In the genomic region with DNA sequence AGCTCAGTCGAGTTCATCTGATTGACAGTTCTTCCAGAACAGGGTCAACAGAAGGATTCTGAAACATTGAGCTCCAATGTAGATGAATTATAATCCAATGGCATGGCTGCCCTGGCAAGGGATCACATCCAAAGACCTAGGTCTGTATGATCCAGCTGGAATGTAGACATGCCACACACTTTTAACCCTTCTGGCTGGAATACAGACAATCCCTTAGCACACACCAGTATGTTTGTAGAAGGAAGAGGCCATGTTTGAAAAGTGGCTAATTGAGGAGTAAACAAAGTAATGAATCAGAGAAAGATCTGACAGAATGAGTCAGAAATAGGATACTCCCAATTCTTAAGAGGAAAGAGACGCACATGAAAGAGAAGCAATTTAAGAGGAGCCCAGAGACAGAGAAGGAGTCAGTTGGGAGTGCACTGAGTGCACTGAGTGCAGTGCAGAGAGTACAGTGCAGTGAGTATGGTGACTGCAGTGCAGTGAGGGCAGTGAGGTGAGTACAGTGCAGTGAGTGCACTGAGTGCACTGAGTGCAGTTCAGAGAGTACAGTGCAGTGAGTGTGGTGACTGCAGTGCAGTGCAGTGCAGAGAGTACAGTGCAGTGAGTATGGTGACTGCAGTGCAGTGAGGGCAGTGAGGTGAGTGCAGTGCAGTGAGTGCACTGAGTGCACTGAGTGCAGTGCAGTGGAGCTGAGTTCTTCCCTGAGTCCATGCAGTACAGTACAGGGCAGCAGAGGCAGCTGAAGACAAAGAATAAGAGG, we compare ENCODE assay signal across 17 mouse cellular contexts. TPM values are rescaled to one million over a fixed set of nuclear protein-coding genes. Genes with fewer than 3 reads are reported as not detected.
A peak's percentile ranks its signal among the peaks of the same experiment; 100 is the strongest.
DNase-seq lines count a peak whose midpoint lies in the region; ATAC-seq and TF ChIP-seq lines count a peak whose summit lies in the region.
"Had no signal": no experiment of that assay in that cellular context is flagged by ENCODE, and none has a peak within 500 bp of the region (broad histone marks: within the 10 kb centered on the region; RNA-seq: fewer than 3 reads in every experiment).

No protein-coding gene starts in this region.

- intact Hi-C loops in left cerebral cortex, postnatal 14 days (cut with DNase I): no loop called here

- no peaks in the 10 kb centered on the region for H3K4me1 ChIP-seq in kidney, embryonic 15.5 days
- no peaks in the 10 kb centered on the region for H3K4me1 ChIP-seq in lung, postnatal 0 days (ENCODE audit: insufficient read depth, low read depth, low read length)
- H3K4me1 ChIP-seq in liver, embryonic 15.5 days (replicated peaks): no peaks in the 10 kb centered on the region
- H3K4me1 ChIP-seq in stomach, postnatal 0 days (replicated peaks; ENCODE audit: control insufficient read depth, insufficient read depth): no peaks in the 10 kb centered on the region
- H3K4me1 ChIP-seq: hindbrain, embryonic 13.5 days; midbrain, embryonic 10.5 days had no signal

- H3K9ac ChIP-seq in kidney, embryonic 15.5 days: no peak overlapping the region
- no peak overlapping the region for H3K9ac ChIP-seq in lung, postnatal 0 days (replicated peaks; ENCODE audit: low read depth)
- no peak overlapping the region for H3K9ac ChIP-seq in liver, embryonic 15.5 days
- no peak overlapping the region for H3K9ac ChIP-seq in stomach, postnatal 0 days (ENCODE audit: low read length)
- H3K9ac ChIP-seq: hindbrain, embryonic 13.5 days had no signal

- H3K4me3 ChIP-seq in kidney, embryonic 15.5 days (replicated peaks): no peak overlapping the region
- H3K4me3 ChIP-seq in lung, postnatal 0 days (ENCODE audit: low read depth, low read length): no peak overlapping the region
- no peak overlapping the region for H3K4me3 ChIP-seq in liver, embryonic 15.5 days (replicated peaks)
- no peak overlapping the region for H3K4me3 ChIP-seq in stomach, postnatal 0 days (ENCODE audit: low read depth, low read length)
- H3K4me3 ChIP-seq: hindbrain, embryonic 13.5 days; midbrain, embryonic 10.5 days had no signal

- no peak overlapping the region for H3K27ac ChIP-seq in kidney, embryonic 15.5 days
- no peak overlapping the region for H3K27ac ChIP-seq in lung, postnatal 0 days (ENCODE audit: low read length)
- H3K27ac ChIP-seq in liver, embryonic 15.5 days (replicated peaks): no peak overlapping the region
- peak overlapping the region; percentile 13; the same call in 1 of the 2 replicates for H3K27ac ChIP-seq in stomach, postnatal 0 days (replicated peaks)
- H3K27ac ChIP-seq: hindbrain, embryonic 13.5 days; midbrain, embryonic 10.5 days had no signal

- 38% methylated on average over 2 of the region's 2 CpGs for WGBS in kidney, embryonic 15.5 days
- 33% methylated on average over 2 of the region's 2 CpGs for WGBS in lung, postnatal 0 days
- WGBS in liver, embryonic 15.5 days (ENCODE audit: insufficient replicate concordance): 70% methylated on average over 2 of the region's 2 CpGs
- 29% methylated on average over 2 of the region's 2 CpGs for WGBS in stomach, postnatal 0 days

- no peaks in the 10 kb centered on the region for H3K9me3 ChIP-seq in kidney, embryonic 15.5 days (replicated peaks)
- H3K9me3 ChIP-seq in lung, postnatal 0 days (ENCODE audit: low read length): no peaks in the 10 kb centered on the region
- no peaks in the 10 kb centered on the region for H3K9me3 ChIP-seq in liver, embryonic 15.5 days (replicated peaks)
- no peaks in the 10 kb centered on the region for H3K9me3 ChIP-seq in stomach, postnatal 0 days (ENCODE audit: control insufficient read depth, low read length)
- H3K9me3 ChIP-seq: hindbrain, embryonic 13.5 days; midbrain, embryonic 10.5 days had no signal

- peaks cover 59% of the 10 kb centered on the region for H3K36me3 ChIP-seq in kidney, embryonic 15.5 days
- peaks cover 22% of the 10 kb centered on the region; the same call in 1 of the 2 replicates for H3K36me3 ChIP-seq in lung, postnatal 0 days (ENCODE audit: insufficient read depth, low read length)
- H3K36me3 ChIP-seq in liver, embryonic 15.5 days (replicated peaks): peaks cover 59% of the 10 kb centered on the region
- H3K36me3 ChIP-seq in stomach, postnatal 0 days (ENCODE audit: control insufficient read depth, insufficient read depth, low read length): peaks cover 3% of the 10 kb centered on the region; the same call in 1 of the 2 replicates

- TF ChIP-seq EP300 in lung, postnatal 0 days (IDR thresholded peaks at IDR 0.05): no peak
- no peak for TF ChIP-seq EP300 in stomach, postnatal 0 days (optimal IDR thresholded peaks at IDR 0.05)

- no peak for TF ChIP-seq CTCF in lung, postnatal 0 days (IDR thresholded peaks at IDR 0.05)
- TF ChIP-seq CTCF in stomach, postnatal 0 days (IDR thresholded peaks at IDR 0.05; ENCODE audit: low read depth): no peak

- DNase-seq in kidney, postnatal 4 days: no peak
- no peak for DNase-seq in lung, postnatal 0 days (ENCODE audit: low spot score)
- no peak for DNase-seq in lung, postnatal 36 days
- DNase-seq in stomach, postnatal 0 days (ENCODE audit: low spot score): peak; percentile 19
- no peak for DNase-seq in cerebellum, adult 9-11 months
- no peak for DNase-seq in left cerebral cortex, postnatal 14 days (ENCODE audit: low spot score in 2 of 2)
- DNase-seq: cerebellum, postnatal 14 days; heart, adult 11 months; kidney, adult 11 months; layer of hippocampus, postnatal 36 days; left cerebral cortex, postnatal 4 days; lung, adult 18-20 months; thymus, postnatal 4 days had no signal

- ATAC-seq in kidney, embryonic 15.5 days (replicated peaks; ENCODE audit: low FRiP score): 0 out of 2 replicates have a peak, but pooled peaks have one; percentile 43
- peak; percentile 71 for ATAC-seq in lung, postnatal 0 days
- peak; percentile 47 for ATAC-seq in liver, embryonic 15.5 days (ENCODE audit: insufficient read depth)
- peak; percentile 97 for ATAC-seq in stomach, postnatal 0 days (ENCODE audit: low FRiP score, low TSS enrichment)

- no peak overlapping the region for H3K4me2 ChIP-seq in kidney, embryonic 15.5 days
- H3K4me2 ChIP-seq in lung, postnatal 0 days (replicated peaks; ENCODE audit: low read depth, low read length): no peak overlapping the region
- H3K4me2 ChIP-seq in liver, embryonic 15.5 days: no peak overlapping the region
- H3K4me2 ChIP-seq in stomach, postnatal 0 days (replicated peaks; ENCODE audit: low read depth): no peak overlapping the region
- H3K4me2 ChIP-seq: hindbrain, embryonic 13.5 days had no signal

- H3K27me3 ChIP-seq in kidney, embryonic 15.5 days: no peaks in the 10 kb centered on the region
- no peaks in the 10 kb centered on the region for H3K27me3 ChIP-seq in lung, postnatal 0 days (replicated peaks; ENCODE audit: insufficient read depth, low read length)
- H3K27me3 ChIP-seq in liver, embryonic 15.5 days: no peaks in the 10 kb centered on the region
- H3K27me3 ChIP-seq in stomach, postnatal 0 days (ENCODE audit: control insufficient read depth, insufficient read depth, low read length): no peaks in the 10 kb centered on the region
- H3K27me3 ChIP-seq: hindbrain, embryonic 13.5 days had no signal

RNA-seq across cellular contexts. Expression of gene Ubr1, which starts 18.2 kb away (rescaled TPM):
- 27.8 and 30.4 TPM in 2 replicates for polyA plus RNA-seq in kidney, embryonic 15.5 days (2015; fragmentation: Nextera tagmentation; extraction: Ambion mirVana)
- polyA plus RNA-seq in lung, postnatal 0 days (2015; fragmentation: Nextera tagmentation; extraction: Ambion mirVana): 25.1 and 29.9 TPM in 2 replicates
- polyA plus RNA-seq in liver, embryonic 15.5 days (2015; fragmentation: Nextera tagmentation; extraction: Ambion mirVana): 10.8 and 11.9 TPM in 2 replicates
- 8.5 and 8.9 TPM in 2 replicates for polyA plus RNA-seq in stomach, postnatal 0 days (2015; fragmentation: Nextera tagmentation; extraction: Ambion mirVana)
- 10 to 100 TPM; 39.3 to 40.4 TPM for total RNA-seq in left cerebral cortex, postnatal 14 days (2021)

RNA-seq across cellular contexts. Expression of gene Tmem62, which starts 24.5 kb away (rescaled TPM):
- 4.8 and 5.7 TPM in 2 replicates for polyA plus RNA-seq in kidney, embryonic 15.5 days (2015; fragmentation: Nextera tagmentation; extraction: Ambion mirVana)
- polyA plus RNA-seq in lung, postnatal 0 days (2015; fragmentation: Nextera tagmentation; extraction: Ambion mirVana): 13.2 and 13.5 TPM in 2 replicates
- polyA plus RNA-seq in liver, embryonic 15.5 days (2015; fragmentation: Nextera tagmentation; extraction: Ambion mirVana): 2.2 and 2.6 TPM in 2 replicates
- 9.9 and 10.7 TPM in 2 replicates for polyA plus RNA-seq in stomach, postnatal 0 days (2015; fragmentation: Nextera tagmentation; extraction: Ambion mirVana)
- total RNA-seq in left cerebral cortex, postnatal 14 days (2021): 10 to 100 TPM; 23.9 to 24.4 TPM

RNA-seq across cellular contexts. Expression of gene Ccndbp1, which starts 55.8 kb away (rescaled TPM):
- 44.9 and 48.6 TPM in 2 replicates for polyA plus RNA-seq in kidney, embryonic 15.5 days (2015; fragmentation: Nextera tagmentation; extraction: Ambion mirVana)
- 55.6 and 56.8 TPM in 2 replicates for polyA plus RNA-seq in lung, postnatal 0 days (2015; fragmentation: Nextera tagmentation; extraction: Ambion mirVana)
- polyA plus RNA-seq in liver, embryonic 15.5 days (2015; fragmentation: Nextera tagmentation; extraction: Ambion mirVana): 51.1 and 52.6 TPM in 2 replicates
- 31.1 and 33.6 TPM in 2 replicates for polyA plus RNA-seq in stomach, postnatal 0 days (2015; fragmentation: Nextera tagmentation; extraction: Ambion mirVana)
- total RNA-seq in left cerebral cortex, postnatal 14 days (2021): 10 to 100 TPM; 53.7 to 57.9 TPM

Comparison
In these comparisons a context has a peak if more than half of its experiments do, and no peak if none do; other contexts are left out.
1. ATAC-seq: peak in every context shown above with its lines; median percentile 97 in stomach, postnatal 0 days; 71 in lung, postnatal 0 days; 47 in liver, embryonic 15.5 days; 43 in kidney, embryonic 15.5 days.